Mouse (Mus musculus) intestine, embryonic 14.5 days (tissue): Measurements from ENCODE around the gene Bcl2l15. TPM values are rescaled to one million over a fixed set of nuclear protein-coding genes. Genes with fewer than 3 reads are reported as not detected.
"Not testable (repeated sequence)": the region's sequence is repeated elsewhere in the genome, so short reads cannot be mapped to it uniquely, and the experiment has no call there.

Source experiments
- ATAC-seq: fragments of 200-750 bp; cut with Nextera tagmentation; replicated peaks from 2 replicates; pipeline ENCODE4 v1.8.0; 2017; ENCODE audit warnings: low read depth, moderate number of reproducible peaks, moderate TSS enrichment, moderate library complexity; ENCODE audit not compliant: low FRiP score, low TSS enrichment
- DNase-seq: peaks from one replicate; pipeline ENCODE4 v3.0.0-alpha.2; 2018; ENCODE audit warnings: low spot score
- H3K27ac ChIP-seq: fragments of 300-500 bp; sonication (generic); 2 replicates; pipeline ENCODE4 v1.5.1; 2014; ENCODE audit warnings: low read depth, mild to moderate bottlenecking, control low read depth
- H3K27me3 ChIP-seq: fragments of 300-500 bp; sonication (generic); replicated peaks from 2 replicates; pipeline ENCODE4 v1.6.1; 2014; ENCODE audit warnings: low read length, control low read depth; ENCODE audit not compliant: control insufficient read depth, insufficient read depth
- H3K36me3 ChIP-seq: fragments of 300-500 bp; sonication (generic); 2 replicates; pipeline ENCODE4 v1.6.1; 2014; ENCODE audit warnings: low read length, control low read depth; ENCODE audit not compliant: control insufficient read depth, insufficient read depth
- H3K4me1 ChIP-seq: fragments of 300-500 bp; sonication (generic); replicated peaks from 2 replicates; pipeline ENCODE4 v1.6.1; 2014; ENCODE audit warnings: low read length, control low read depth, mixed read lengths; ENCODE audit not compliant: control insufficient read depth, insufficient read depth
- H3K4me2 ChIP-seq: fragments of 300-500 bp; sonication (generic); 2 replicates; pipeline ENCODE4 v1.6.1; 2014; ENCODE audit warnings: low read length
- H3K4me3 ChIP-seq: fragments of 300-500 bp; sonication (generic); 2 replicates; pipeline ENCODE4 v1.5.1; 2014; ENCODE audit warnings: low read depth, low read length, control low read depth, mixed read lengths
- H3K9ac ChIP-seq: fragments of 300-500 bp; sonication (generic); 2 replicates; pipeline ENCODE4 v1.6.1; 2014; ENCODE audit warnings: mild to moderate bottlenecking, low read length
- H3K9me3 ChIP-seq: fragments of 300-500 bp; sonication (generic); 2 replicates; pipeline ENCODE4 v1.6.1; 2016; ENCODE audit warnings: low read length, control low read depth; ENCODE audit not compliant: control insufficient read depth
- WGBS: fragments of 180-500 bp; shearing (Covaris S2); extraction: QIAGEN DNeasy Blood & Tissue Kit; methylation state at CpG from one replicate; pipeline ENCODE4 v1.1.7; 2014; 5-methylcytosine and 5-hydroxymethylcytosine counted together
- polyA plus RNA-seq: library from polyadenylated mRNA; unstranded; fragments of >200 nt; fragmentation: Nextera tagmentation; extraction: Ambion mirVana; gene quantifications from 2 replicates; pipeline ENCODE4 v1.2.1, GENCODE M21; 2014

The Bcl2l15 gene
- polyA plus RNA-seq, 1 experiment from 2014 or later, result 0.38 TPM

DNA sequence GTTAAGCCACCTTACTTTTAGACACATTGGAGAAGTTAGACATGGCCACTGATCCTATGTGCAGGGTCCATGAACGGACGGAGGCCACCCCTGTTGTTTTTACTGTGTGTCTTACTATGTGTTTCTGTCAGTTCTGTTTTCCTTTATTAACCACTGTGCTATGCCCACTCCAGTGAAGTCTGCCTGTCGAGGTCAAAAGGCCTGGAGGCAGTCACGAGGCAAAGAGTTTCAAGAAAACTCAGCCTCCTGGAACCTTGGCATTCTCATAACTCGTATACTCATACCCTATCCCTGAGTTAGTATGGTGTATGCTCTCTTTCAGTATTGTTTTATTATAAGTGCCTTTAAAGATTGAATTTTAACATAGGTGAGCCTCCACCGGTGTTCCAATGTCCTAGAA lies 7.3 kb downstream of the Bcl2l15 start:
- no peak overlapping the region for H3K27ac ChIP-seq
- ATAC-seq, result no peak

DNA sequence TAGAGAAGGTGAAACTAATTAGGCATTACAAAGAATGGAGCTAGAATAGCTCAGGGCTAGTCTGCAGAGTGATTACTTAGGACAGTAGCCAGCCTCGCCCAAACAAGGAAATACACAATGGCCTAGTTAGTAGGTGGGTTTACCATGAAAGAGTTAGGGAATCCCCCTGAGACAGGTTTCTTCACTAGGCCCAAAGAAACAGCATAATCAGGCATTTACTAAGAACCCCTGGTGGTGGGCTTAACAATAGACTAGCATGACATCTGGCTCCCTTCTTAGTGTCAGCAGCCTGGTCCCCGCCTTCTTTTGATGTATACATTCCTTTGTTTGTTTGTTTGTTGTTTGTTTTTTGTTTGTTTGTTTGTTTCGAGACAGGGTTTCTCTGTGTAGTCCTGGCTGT lies 7.8 kb downstream of the Bcl2l15 start:
- not testable (repeated sequence) for H3K27ac ChIP-seq, H3K4me2 ChIP-seq, H3K27me3 ChIP-seq, DNase-seq, H3K9ac ChIP-seq, H3K4me3 ChIP-seq, ATAC-seq, H3K4me1 ChIP-seq, H3K36me3 ChIP-seq, H3K9me3 ChIP-seq
- 82% methylated on average over 3 of the region's 3 CpGs for WGBS

More for the DNA sequence above, 7.3 kb downstream of the Bcl2l15 start:
- Histone ChIP-seq H3K4me3 (no peak overlapping the region), H3K9ac (no peak overlapping the region), H3K4me1 (no peaks in the 10 kb centered on the region), H3K9me3 (0 out of 2 replicates have a peak, but pooled peaks cover 4% of the 10 kb centered on the region), H3K4me2 (no peak overlapping the region), H3K36me3 (no peaks in the 10 kb centered on the region), H3K27me3 (no peaks in the 10 kb centered on the region)
- WGBS, result 93% methylated on average over 6 of the region's 6 CpGs
- DNase-seq, result no peak

DNA sequence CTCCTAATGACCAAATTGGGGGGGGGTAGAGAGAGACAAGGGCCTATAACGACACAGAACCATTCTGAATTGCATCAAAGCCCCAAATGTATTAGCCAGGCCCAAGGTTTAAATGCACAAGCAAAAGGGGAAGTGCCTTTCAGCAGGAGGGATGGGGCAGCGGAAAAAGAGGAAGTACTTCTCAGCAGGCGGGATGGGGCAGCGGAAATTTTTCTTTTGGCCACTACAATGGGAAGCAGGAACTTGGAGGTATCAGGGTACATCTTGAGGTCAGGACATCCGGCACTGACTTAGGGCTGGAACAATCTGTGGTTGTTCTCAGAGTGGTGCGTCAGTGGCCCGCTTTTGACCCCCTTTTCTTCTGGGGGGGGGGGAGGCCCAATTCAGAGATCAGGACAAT lies 8.5 kb downstream of the Bcl2l15 start:
- H3K4me2 ChIP-seq, H3K36me3 ChIP-seq, H3K4me3 ChIP-seq, DNase-seq, H3K4me1 ChIP-seq, H3K9me3 ChIP-seq, H3K27me3 ChIP-seq, ATAC-seq, H3K27ac ChIP-seq, H3K9ac ChIP-seq: not testable (repeated sequence)
- 93% methylated on average over 7 of the region's 7 CpGs for WGBS

DNA sequence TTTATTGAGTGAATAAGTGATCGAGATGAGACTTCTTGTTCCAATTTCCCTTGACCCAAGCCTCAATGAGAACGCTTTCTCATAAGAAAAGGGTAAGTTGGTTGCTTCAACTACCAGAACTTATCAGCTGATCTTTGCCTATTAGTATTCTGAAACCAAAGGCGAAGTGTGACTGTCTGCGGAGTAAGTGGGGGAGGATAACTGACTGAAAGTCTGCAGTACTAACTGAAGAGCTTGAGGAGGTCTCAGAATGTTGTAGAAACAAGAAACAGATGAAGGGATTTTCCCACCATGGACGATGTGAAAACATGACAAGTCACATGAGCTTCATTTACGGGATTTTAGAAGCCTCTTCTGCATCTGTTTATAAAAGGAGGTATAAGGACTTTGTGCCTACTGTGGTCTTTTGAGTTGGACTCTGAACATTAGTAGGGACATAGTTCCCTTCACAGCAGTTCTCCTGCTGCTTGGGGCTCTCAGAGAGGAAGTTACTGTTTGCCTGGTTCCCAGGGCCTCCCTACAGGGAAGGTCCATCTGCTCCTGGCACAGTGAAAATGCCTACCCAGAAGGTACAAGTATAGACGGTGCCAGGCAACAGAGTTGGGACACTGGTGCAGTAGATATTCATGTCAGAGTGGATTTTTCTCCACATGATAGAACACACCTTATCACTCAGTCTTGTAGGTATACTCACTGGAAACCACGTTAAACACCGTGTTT lies 18.4 kb downstream of the Bcl2l15 start:
- no peak for ATAC-seq
- no peak overlapping the region for H3K27ac ChIP-seq

DNA sequence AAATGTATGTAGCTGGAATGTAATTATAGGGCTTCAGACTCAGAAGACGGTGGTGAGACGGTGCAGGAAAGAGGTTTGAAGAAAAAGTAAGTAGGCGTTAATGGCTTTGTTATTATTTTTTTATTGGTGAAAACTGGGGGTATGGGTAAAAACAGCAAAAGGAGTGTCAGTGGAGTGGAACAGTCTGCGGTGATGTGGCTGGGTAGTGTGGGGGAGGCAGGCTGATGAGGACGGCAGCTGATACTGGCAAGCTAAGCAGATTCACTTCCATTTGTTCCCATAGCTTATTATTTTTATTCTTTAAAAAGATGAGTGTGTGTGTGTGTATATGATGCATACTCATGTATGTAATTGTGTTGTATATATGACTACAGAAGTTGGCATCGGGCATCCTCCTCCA lies 19.1 kb downstream of the Bcl2l15 start:
- H3K9ac ChIP-seq, result no peak overlapping the region
- no peaks in the 10 kb centered on the region for H3K4me1 ChIP-seq
- ATAC-seq (no peak), DNase-seq (no peak)
- no peaks in the 10 kb centered on the region for H3K36me3 ChIP-seq
- no peak overlapping the region for H3K4me2 ChIP-seq
- no peaks in the 10 kb centered on the region for H3K27me3 ChIP-seq
- no peak overlapping the region for H3K4me3 ChIP-seq
- H3K27ac ChIP-seq, result no peak overlapping the region
- no peaks in the 10 kb centered on the region for H3K9me3 ChIP-seq
- WGBS, result 95% methylated on average over 6 of the region's 6 CpGs

More for the DNA sequence above, 18.4 kb downstream of the Bcl2l15 start:
- H3K9ac ChIP-seq, result no peak overlapping the region
- H3K27me3 ChIP-seq, result no peaks in the 10 kb centered on the region
- no peak overlapping the region for H3K4me3 ChIP-seq
- no peak for DNase-seq
- 73% methylated on average over 9 of the region's 9 CpGs for WGBS
- H3K36me3 ChIP-seq, result no peaks in the 10 kb centered on the region
- no peaks in the 10 kb centered on the region for H3K9me3 ChIP-seq
- no peak overlapping the region for H3K4me2 ChIP-seq
- no peaks in the 10 kb centered on the region for H3K4me1 ChIP-seq

DNA sequence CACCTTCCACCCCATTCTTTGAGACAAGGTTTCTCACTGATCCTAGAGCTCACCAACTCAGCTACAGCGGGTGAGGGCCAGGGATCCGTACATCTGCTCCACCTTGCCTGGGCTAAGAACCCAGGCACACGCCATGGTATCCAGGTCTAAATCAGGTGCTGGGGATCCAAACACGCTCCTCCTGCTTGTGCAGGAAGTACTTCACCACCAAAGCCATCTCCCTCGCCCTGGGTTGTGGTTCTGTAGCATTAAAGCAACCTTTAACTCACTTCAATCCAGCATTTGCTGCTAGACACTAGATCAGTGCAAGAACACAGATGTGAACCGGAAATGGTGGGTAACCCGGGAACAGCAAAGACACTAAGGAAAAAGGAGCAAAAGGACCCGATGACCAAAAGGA lies 19.5 kb downstream of the Bcl2l15 start:
- no peaks in the 10 kb centered on the region for H3K9me3 ChIP-seq
- DNase-seq (no peak), ATAC-seq (no peak)
- no peaks in the 10 kb centered on the region for H3K4me1 ChIP-seq
- H3K36me3 ChIP-seq, result no peaks in the 10 kb centered on the region
- no peak overlapping the region for H3K4me2 ChIP-seq
- WGBS, result 84% methylated on average over 8 of the region's 8 CpGs
- H3K9ac ChIP-seq, result no peak overlapping the region
- H3K27ac ChIP-seq, result no peak overlapping the region
- H3K4me3 ChIP-seq, result no peak overlapping the region
- H3K27me3 ChIP-seq, result no peaks in the 10 kb centered on the region

DNA sequence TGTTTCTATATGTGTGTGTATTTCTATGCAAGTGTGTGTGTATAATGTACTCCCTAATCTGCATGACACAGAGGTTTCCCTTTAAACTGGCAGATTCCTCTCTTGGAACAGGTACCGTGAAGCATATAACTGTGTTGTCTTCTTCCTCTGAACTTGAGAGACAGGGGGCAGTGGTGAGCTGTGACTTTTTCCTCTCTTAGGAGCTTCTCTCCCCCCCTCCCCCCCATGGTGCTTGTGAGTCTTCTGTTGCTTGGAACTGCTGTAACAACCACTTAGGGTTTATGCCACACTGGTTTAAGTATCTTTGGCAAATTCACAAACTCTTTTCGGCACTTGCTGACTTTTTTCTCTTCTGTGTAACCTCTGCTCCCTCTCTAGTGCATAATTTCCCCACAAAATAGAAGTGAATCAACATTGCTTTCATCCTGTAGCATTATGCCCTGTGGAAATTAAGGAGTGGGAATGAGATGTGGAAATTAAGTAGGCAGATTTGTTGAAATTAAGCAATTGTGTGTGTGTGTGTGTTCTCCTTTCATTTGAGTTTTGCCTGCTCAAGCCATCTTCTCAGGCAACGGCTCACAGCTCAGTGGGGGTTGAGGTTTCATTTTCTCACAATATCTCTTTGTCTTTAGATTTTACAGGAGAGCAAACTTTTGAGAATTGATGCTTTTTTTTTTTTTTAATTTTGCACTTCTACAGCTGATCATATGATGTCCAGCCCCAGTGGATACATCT lies 20.3 kb downstream of the Bcl2l15 start:
- no peak for DNase-seq
- ATAC-seq, result no peak
- WGBS, result 78% methylated on average over 3 of the region's 3 CpGs
- H3K9ac ChIP-seq, result no peak overlapping the region
- H3K9me3 ChIP-seq, result no peaks in the 10 kb centered on the region
- no peaks in the 10 kb centered on the region for H3K36me3 ChIP-seq
- H3K4me2 ChIP-seq, result no peak overlapping the region
- no peak overlapping the region for H3K4me3 ChIP-seq
- H3K27me3 ChIP-seq, result no peaks in the 10 kb centered on the region
- H3K27ac ChIP-seq, result no peak overlapping the region
- no peaks in the 10 kb centered on the region for H3K4me1 ChIP-seq

DNA sequence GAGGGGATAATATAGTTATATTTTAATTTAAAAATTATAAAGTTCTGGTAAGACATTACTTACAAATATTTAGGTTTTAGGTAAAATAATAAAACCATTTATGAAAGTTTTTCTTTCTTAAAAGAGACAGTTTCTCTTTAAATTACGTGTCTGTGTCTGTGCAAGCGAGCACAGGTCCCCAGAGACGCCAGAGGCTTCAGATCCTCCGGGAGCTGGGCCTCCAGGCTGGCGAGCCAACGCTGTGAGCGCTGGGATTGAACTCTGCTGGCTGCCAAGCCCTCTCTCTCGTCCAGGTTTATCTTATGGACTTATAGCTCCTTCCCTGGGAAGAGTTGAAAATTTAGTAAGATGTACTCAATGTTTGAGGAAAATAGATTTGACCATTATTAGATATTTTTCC lies 21.4 kb downstream of the Bcl2l15 start:
- Histone ChIP-seq H3K4me2 (no peak overlapping the region), H3K9ac (no peak overlapping the region), H3K36me3 (no peaks in the 10 kb centered on the region), H3K4me1 (no peaks in the 10 kb centered on the region), H3K27ac (no peak overlapping the region), H3K4me3 (no peak overlapping the region), H3K9me3 (no peaks in the 10 kb centered on the region), H3K27me3 (no peaks in the 10 kb centered on the region)
- DNase-seq (peak; percentile 31), ATAC-seq (no peak)
- 58% methylated on average over 8 of the region's 8 CpGs for WGBS
